Mouse (Mus musculus): ENCODE data around the gene Gm49383. TPM values are rescaled to one million over a fixed set of nuclear protein-coding genes. Genes with fewer than 3 reads are reported as not detected.
"Not testable (repeated sequence)": the region's sequence is repeated elsewhere in the genome, so short reads cannot be mapped to it uniquely, and the experiment has no call there.

Gm49383 gene
- polyA plus RNA-seq, 1 experiment, result 3.7 TPM

GRCm38 (mm10) chr12:69168461-69169106 is 28.3 kb downstream of the Gm49383 start, which contains the start of gene Lrr1:
Gene Lrr1, plus strand, starts transcription at chr12:69168814.
- TF ChIP-seq POLR2A (IDR thresholded peaks at IDR 0.05; ENCODE audit: low read depth, low read length), result peak; percentile 67
- TF ChIP-seq CTCF (IDR thresholded peaks at IDR 0.05; ENCODE audit: borderline replicate concordance, insufficient read depth, low read length), result no peak
- Histone ChIP-seq H3K4me1 (ENCODE audit: control insufficient read depth, insufficient read depth, low read length) (no peaks in the 10 kb centered on the region), H3K4me3 (ENCODE audit: insufficient read depth, low read length) (peak within 1 kb of the TSS; percentile 85), H3K27ac (ENCODE audit: insufficient read depth, low read length) (0 out of 2 replicates have a peak within 1 kb of the TSS, but pooled peaks have one; percentile 45)

GRCm38 (mm10) chr12:69167656-69168460 is 29.0 kb downstream of the Gm49383 start:
- Histone ChIP-seq H3K4me1 (ENCODE audit: control insufficient read depth, insufficient read depth, low read length) (no peaks in the 10 kb centered on the region), H3K27ac (ENCODE audit: insufficient read depth, low read length) (no peak overlapping the region), H3K4me3 (ENCODE audit: insufficient read depth, low read length) (peak overlapping the region; percentile 85)
- TF ChIP-seq CTCF (IDR thresholded peaks at IDR 0.05; ENCODE audit: borderline replicate concordance, insufficient read depth, low read length), result no peak

GRCm38 (mm10) chr12:69166861-69167581 is 29.9 kb downstream of the Gm49383 start:
- H3K27ac ChIP-seq (ENCODE audit: insufficient read depth, low read length); H3K4me3 ChIP-seq (ENCODE audit: insufficient read depth, low read length); H3K4me1 ChIP-seq (ENCODE audit: control insufficient read depth, insufficient read depth, low read length): not testable (repeated sequence)

- no peak overlapping the region for H3K27ac ChIP-seq (ENCODE audit: insufficient read depth, low read length)
- H3K4me3 ChIP-seq (ENCODE audit: insufficient read depth, low read length), result no peak overlapping the region
- no peaks in the 10 kb centered on the region for H3K4me1 ChIP-seq (ENCODE audit: control insufficient read depth, insufficient read depth, low read length)
- no peak for TF ChIP-seq POLR2A (IDR thresholded peaks at IDR 0.05; ENCODE audit: low read depth, low read length)
- TF ChIP-seq CTCF (IDR thresholded peaks at IDR 0.05; ENCODE audit: borderline replicate concordance, insufficient read depth, low read length), result no peak
Observed at GRCm38 (mm10) chr12:69164904-69165303, 32.0 kb downstream of the Gm49383 start.

GRCm38 (mm10) chr12:69163586-69163985 is 33.3 kb downstream of the Gm49383 start:
- not testable (repeated sequence) for H3K4me3 ChIP-seq (ENCODE audit: insufficient read depth, low read length); H3K27ac ChIP-seq (ENCODE audit: insufficient read depth, low read length); H3K4me1 ChIP-seq (ENCODE audit: control insufficient read depth, insufficient read depth, low read length)

GRCm38 (mm10) chr12:69160677-69161076 is 36.2 kb downstream of the Gm49383 start:
- H3K4me1 ChIP-seq (ENCODE audit: control insufficient read depth, insufficient read depth, low read length); H3K4me3 ChIP-seq (ENCODE audit: insufficient read depth, low read length); H3K27ac ChIP-seq (ENCODE audit: insufficient read depth, low read length): not testable (repeated sequence)

GRCm38 (mm10) chr12:69159578-69159940 is 37.3 kb downstream of the Gm49383 start:
- no peak for TF ChIP-seq CTCF (IDR thresholded peaks at IDR 0.05; ENCODE audit: borderline replicate concordance, insufficient read depth, low read length)
- TF ChIP-seq POLR2A (IDR thresholded peaks at IDR 0.05; ENCODE audit: low read depth, low read length), result no peak
- no peak overlapping the region for H3K27ac ChIP-seq (ENCODE audit: insufficient read depth, low read length)
- no peak overlapping the region for H3K4me3 ChIP-seq (ENCODE audit: insufficient read depth, low read length)
- H3K4me1 ChIP-seq (ENCODE audit: control insufficient read depth, insufficient read depth, low read length), result peaks cover 6% of the 10 kb centered on the region; the same call in 1 of the 2 replicates

- Histone ChIP-seq H3K27ac (ENCODE audit: insufficient read depth, low read length) (peak within 1 kb of the TSS; percentile 61), H3K4me3 (ENCODE audit: insufficient read depth, low read length) (peak within 1 kb of the TSS; percentile 84)
- not testable (repeated sequence) for H3K4me1 ChIP-seq (ENCODE audit: control insufficient read depth, insufficient read depth, low read length)
- TF ChIP-seq POLR2A (IDR thresholded peaks at IDR 0.05; ENCODE audit: low read depth, low read length), result peak; percentile 88
Observed at GRCm38 (mm10) chr12:69158765-69159577, 37.9 kb downstream of the Gm49383 start, which contains the start of gene Rps29. Gene Rps29, minus strand, starts transcription at chr12:69159186.

GRCm38 (mm10) chr12:69158366-69158764 is 38.5 kb downstream of the Gm49383 start:
- Histone ChIP-seq H3K4me1 (ENCODE audit: control insufficient read depth, insufficient read depth, low read length) (peaks cover 6% of the 10 kb centered on the region; the same call in 1 of the 2 replicates), H3K27ac (ENCODE audit: insufficient read depth, low read length) (peak overlapping the region; percentile 61), H3K4me3 (ENCODE audit: insufficient read depth, low read length) (peak overlapping the region; percentile 84)

More at GRCm38 (mm10) chr12:69158366-69158764, 38.5 kb downstream of the Gm49383 start:
- TF ChIP-seq POLR2A (IDR thresholded peaks at IDR 0.05; ENCODE audit: low read depth, low read length) (no peak; the same call in 1 of the 2 replicates), CTCF (IDR thresholded peaks at IDR 0.05; ENCODE audit: borderline replicate concordance, insufficient read depth, low read length) (no peak)
